In genomic region chr6:16572828-16573227, GRCm38 (mm10) we compare ENCODE assay signal across 26 mouse cellular contexts.
DNase-seq lines count a peak whose midpoint lies in the region; ATAC-seq lines count a peak whose summit lies in the region.
"Had no signal": no experiment of that assay in that cellular context is flagged by ENCODE, and none has a peak within 500 bp of the region (broad histone marks: within the 10 kb centered on the region; RNA-seq: fewer than 3 reads in every experiment).

No protein-coding gene starts in this region.

- H3K9ac ChIP-seq in limb, embryonic 13.5 days, result no peak overlapping the region
- H3K9ac ChIP-seq in embryonic facial prominence, embryonic 11.5 days (replicated peaks; ENCODE audit: low read length), result no peak overlapping the region
- H3K9ac ChIP-seq in forebrain, embryonic 13.5 days, result no peak overlapping the region
- H3K9ac ChIP-seq: embryonic facial prominence, embryonic 15.5 days; forebrain, embryonic 15.5 days; liver, embryonic 15.5 days; lung, embryonic 15.5 days had no signal

- no peaks in the 10 kb centered on the region for H3K27me3 ChIP-seq in limb, embryonic 13.5 days
- no peaks in the 10 kb centered on the region for H3K27me3 ChIP-seq in limb, embryonic 10.5 days (ENCODE audit: low read depth, poor library complexity, severe bottlenecking)
- H3K27me3 ChIP-seq in embryonic facial prominence, embryonic 11.5 days (ENCODE audit: control insufficient read depth, insufficient read depth, low read length), result no peaks in the 10 kb centered on the region
- H3K27me3 ChIP-seq in forebrain, embryonic 13.5 days, result no peaks in the 10 kb centered on the region
- H3K27me3 ChIP-seq: embryonic facial prominence, embryonic 15.5 days; forebrain, embryonic 15.5 days; liver, embryonic 15.5 days; lung, embryonic 15.5 days had no signal

- 20% methylated on average over 6 of the region's 6 CpGs for WGBS in limb, embryonic 13.5 days
- WGBS in limb, embryonic 10.5 days, result 34% methylated on average over 6 of the region's 6 CpGs
- WGBS in embryonic facial prominence, embryonic 11.5 days, result 34% methylated on average over 6 of the region's 6 CpGs
- WGBS in forebrain, embryonic 13.5 days, result 73% methylated on average over 6 of the region's 6 CpGs

- peaks cover 12% of the 10 kb centered on the region for H3K4me1 ChIP-seq in limb, embryonic 13.5 days
- H3K4me1 ChIP-seq in limb, embryonic 10.5 days, result peaks cover 14% of the 10 kb centered on the region
- no peaks in the 10 kb centered on the region for H3K4me1 ChIP-seq in embryonic facial prominence, embryonic 11.5 days (ENCODE audit: control insufficient read depth, insufficient read depth, low read length)
- H3K4me1 ChIP-seq in forebrain, embryonic 13.5 days, result no peaks in the 10 kb centered on the region
- H3K4me1 ChIP-seq: embryonic facial prominence, embryonic 15.5 days; forebrain, embryonic 15.5 days; hindbrain, embryonic 10.5 days; liver, embryonic 15.5 days; lung, embryonic 15.5 days; midbrain, embryonic 10.5 days had no signal

- no peak for DNase-seq in limb, embryonic 10.5 days (ENCODE audit: low spot score)
- DNase-seq in embryo, embryonic 10.5 days (ENCODE audit: low spot score), result peak; percentile 40
- peak; percentile 84 for DNase-seq in embryonic facial prominence, embryonic 11.5 days (ENCODE audit: low spot score)
- DNase-seq in telencephalon, adult 2 months (ENCODE audit: low read depth, low spot score), result peak; percentile 39
- no peak for DNase-seq in lung, postnatal 25 days (ENCODE audit: low spot score)
- DNase-seq: adrenal gland, adult 2 months; cerebellum, adult 18-20 months; cerebellum, postnatal 36 days; gastrocnemius, postnatal 10 days; heart, adult 11 months; kidney, postnatal 25 days; layer of hippocampus, postnatal 36 days; liver; thymus, postnatal 25 days had no signal

- peak; percentile 81 for ATAC-seq in limb, embryonic 13.5 days (ENCODE audit: low FRiP score, low read depth)
- no peak for ATAC-seq in embryonic facial prominence, embryonic 11.5 days (replicated peaks; ENCODE audit: insufficient number of reproducible peaks, low FRiP score, low TSS enrichment, low read depth)
- no peak for ATAC-seq in forebrain, embryonic 13.5 days
- ATAC-seq: forebrain, embryonic 15.5 days; hindbrain, postnatal 0 days; intestine, embryonic 16.5 days had no signal

- H3K9me3 ChIP-seq in limb, embryonic 13.5 days, result no peaks in the 10 kb centered on the region
- no peaks in the 10 kb centered on the region for H3K9me3 ChIP-seq in limb, embryonic 10.5 days (replicated peaks)
- no peaks in the 10 kb centered on the region for H3K9me3 ChIP-seq in embryonic facial prominence, embryonic 11.5 days (replicated peaks; ENCODE audit: control insufficient read depth, low read length)
- no peaks in the 10 kb centered on the region for H3K9me3 ChIP-seq in forebrain, embryonic 13.5 days (replicated peaks)
- H3K9me3 ChIP-seq: embryonic facial prominence, embryonic 15.5 days; forebrain, embryonic 15.5 days; hindbrain, embryonic 10.5 days; liver, embryonic 15.5 days; lung, embryonic 15.5 days; midbrain, embryonic 10.5 days had no signal

- 0 out of 2 replicates have a peak overlapping the region, but pooled peaks have one; percentile 9 for H3K4me2 ChIP-seq in limb, embryonic 13.5 days (replicated peaks)
- H3K4me2 ChIP-seq in embryonic facial prominence, embryonic 11.5 days (ENCODE audit: low read depth, low read length), result no peak overlapping the region
- no peak overlapping the region for H3K4me2 ChIP-seq in forebrain, embryonic 13.5 days
- H3K4me2 ChIP-seq: embryonic facial prominence, embryonic 15.5 days; forebrain, embryonic 15.5 days; heart, embryonic 11.5 days; liver, embryonic 15.5 days; lung, embryonic 15.5 days had no signal

- no peak overlapping the region; the same call in 1 of the 2 replicates for H3K27ac ChIP-seq in limb, embryonic 13.5 days
- H3K27ac ChIP-seq in limb, embryonic 10.5 days, result no peak overlapping the region
- no peak overlapping the region for H3K27ac ChIP-seq in embryonic facial prominence, embryonic 11.5 days (replicated peaks; ENCODE audit: low read depth, low read length)
- H3K27ac ChIP-seq in forebrain, embryonic 13.5 days, result no peak overlapping the region
- H3K27ac ChIP-seq: embryonic facial prominence, embryonic 15.5 days; forebrain, embryonic 15.5 days; hindbrain, embryonic 10.5 days; hindbrain, postnatal 0 days; liver, embryonic 15.5 days; lung, embryonic 15.5 days; macrophage; midbrain, embryonic 10.5 days had no signal

- no peak overlapping the region for H3K4me3 ChIP-seq in limb, embryonic 13.5 days
- H3K4me3 ChIP-seq in limb, embryonic 10.5 days, result no peak overlapping the region
- H3K4me3 ChIP-seq in embryonic facial prominence, embryonic 11.5 days (ENCODE audit: low read depth, low read length), result no peak overlapping the region
- no peak overlapping the region for H3K4me3 ChIP-seq in forebrain, embryonic 13.5 days
- H3K4me3 ChIP-seq: embryonic facial prominence, embryonic 15.5 days; forebrain, embryonic 15.5 days; hindbrain, embryonic 10.5 days; liver, embryonic 15.5 days; lung, embryonic 15.5 days; midbrain, embryonic 10.5 days had no signal

- no peaks in the 10 kb centered on the region for H3K36me3 ChIP-seq in limb, embryonic 13.5 days
- H3K36me3 ChIP-seq in limb, embryonic 10.5 days, result no peaks in the 10 kb centered on the region
- H3K36me3 ChIP-seq in embryonic facial prominence, embryonic 11.5 days (replicated peaks; ENCODE audit: control insufficient read depth, insufficient read depth, low read depth, low read length), result no peaks in the 10 kb centered on the region
- no peaks in the 10 kb centered on the region for H3K36me3 ChIP-seq in forebrain, embryonic 13.5 days (ENCODE audit: poor library complexity, severe bottlenecking)
- H3K36me3 ChIP-seq: embryonic facial prominence, embryonic 15.5 days; forebrain, embryonic 15.5 days; hindbrain, embryonic 10.5 days; liver, embryonic 15.5 days; lung, embryonic 15.5 days; midbrain, embryonic 10.5 days had no signal

Comparison
In these comparisons a context has a peak if more than half of its experiments do, and no peak if none do; other contexts are left out.
1. DNase-seq: peak in embryo, embryonic 10.5 days (single experiment), embryonic facial prominence, embryonic 11.5 days (single experiment) and telencephalon, adult 2 months (single experiment); none in limb, embryonic 10.5 days (single experiment) and lung, postnatal 25 days (single experiment).